Mouse (Mus musculus): ENCODE measurements around the gene Padi4. TPM values are rescaled to one million over a fixed set of nuclear protein-coding genes. Genes with fewer than 3 reads are reported as not detected.

Padi4 gene
- total and polyA plus RNA-seq, 2 experiments, result 0.09 to 0.12 TPM

DNA sequence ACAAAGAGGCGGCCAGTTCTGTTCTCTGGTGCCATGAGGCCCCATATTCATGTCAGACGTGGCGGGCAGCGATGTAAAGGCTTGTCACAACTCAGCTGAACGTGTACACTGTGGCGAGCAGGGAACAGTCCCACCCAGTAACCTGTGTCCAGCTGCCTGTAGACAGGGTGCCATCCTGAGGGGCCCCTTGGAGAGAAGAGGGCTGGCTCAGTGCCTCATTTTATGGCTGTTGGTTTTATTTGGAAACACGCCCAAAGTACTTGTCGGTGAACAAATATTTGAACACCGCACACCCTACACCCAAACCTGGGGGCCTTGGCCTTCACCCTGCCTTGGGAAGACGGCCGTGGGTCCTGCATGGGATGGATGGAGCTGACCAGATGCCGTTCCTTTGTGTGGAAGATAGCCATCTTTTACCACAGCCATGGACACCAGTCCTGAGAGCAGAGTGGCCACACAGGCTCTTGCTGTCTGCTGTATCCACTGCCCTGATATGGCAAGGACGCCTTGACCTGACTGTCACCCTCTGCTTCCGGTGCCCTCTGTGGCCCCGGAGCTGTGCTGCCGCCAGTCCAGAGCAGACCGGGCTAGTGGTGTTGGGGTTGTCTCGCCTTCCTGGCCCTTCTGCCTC, 65.6 kb downstream of the Padi4 start:
- H3K27me3 ChIP-seq (ENCODE audit: control insufficient read depth, insufficient read depth, low read length), result no peaks in the 10 kb centered on the region
- no peak overlapping the region for H3K27ac ChIP-seq (replicated peaks; ENCODE audit: insufficient read depth, low read depth, low read length)
- no peak overlapping the region for H3K9ac ChIP-seq (ENCODE audit: low read depth, low read length)
- WGBS, result 38% methylated on average over 18 of the region's 18 CpGs
- DNase-seq (ENCODE audit: extremely low read depth, low read depth, low spot score), result peak; percentile 34
- no peaks in the 10 kb centered on the region; the same call in 1 of the 2 replicates for H3K36me3 ChIP-seq (ENCODE audit: control insufficient read depth, insufficient read depth, low read length)
- peaks cover 14% of the 10 kb centered on the region for H3K4me1 ChIP-seq (ENCODE audit: control insufficient read depth, insufficient read depth, low read length)
- TF ChIP-seq CTCF (IDR thresholded peaks at IDR 0.05; ENCODE audit: low read depth, low read length), result no peak
- TF ChIP-seq POLR2A (IDR thresholded peaks at IDR 0.05; ENCODE audit: extremely low read depth, insufficient read depth, low read length), result no peak
- no peak overlapping the region for H3K4me3 ChIP-seq (ENCODE audit: insufficient read depth, low read depth, low read length)
- H3K79me2 ChIP-seq (ENCODE audit: control insufficient read depth, insufficient read depth, low read length), result peaks cover 14% of the 10 kb centered on the region

DNA sequence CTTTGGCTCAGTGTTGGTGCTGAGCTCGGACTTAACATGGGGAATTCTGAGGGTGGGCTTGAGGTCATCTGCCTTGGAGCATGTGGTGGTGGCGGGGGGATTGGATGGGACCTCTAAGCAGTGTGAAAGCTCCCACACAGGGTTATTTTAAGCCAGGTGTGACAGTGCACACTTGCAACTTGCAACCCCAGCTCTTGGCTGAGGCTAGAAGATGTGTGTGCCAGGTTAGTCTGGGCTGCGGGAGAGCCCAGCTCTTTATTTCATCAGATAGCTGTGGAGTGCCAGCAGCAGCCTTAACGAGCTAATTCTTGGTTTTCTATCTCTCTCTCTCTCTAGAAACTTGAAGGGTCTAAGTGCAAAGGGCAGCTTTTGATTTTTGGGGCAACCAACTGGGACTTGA, 66.4 kb downstream of the Padi4 start:
- TF ChIP-seq POLR2A (IDR thresholded peaks at IDR 0.05; ENCODE audit: extremely low read depth, insufficient read depth, low read length) (no peak), CTCF (IDR thresholded peaks at IDR 0.05; ENCODE audit: low read depth, low read length) (no peak)
- Histone ChIP-seq H3K27ac (replicated peaks; ENCODE audit: insufficient read depth, low read depth, low read length) (no peak overlapping the region), H3K4me1 (ENCODE audit: control insufficient read depth, insufficient read depth, low read length) (peaks cover 17% of the 10 kb centered on the region), H3K9ac (ENCODE audit: low read depth, low read length) (no peak overlapping the region), H3K27me3 (ENCODE audit: control insufficient read depth, insufficient read depth, low read length) (no peaks in the 10 kb centered on the region), H3K4me3 (ENCODE audit: insufficient read depth, low read depth, low read length) (no peak overlapping the region), H3K36me3 (ENCODE audit: control insufficient read depth, insufficient read depth, low read length) (no peaks in the 10 kb centered on the region; the same call in 1 of the 2 replicates), H3K79me2 (ENCODE audit: control insufficient read depth, insufficient read depth, low read length) (peaks cover 21% of the 10 kb centered on the region)
- DNase-seq (ENCODE audit: extremely low read depth, low read depth, low spot score), result peak; percentile 46
- 49% methylated on average over 4 of the region's 4 CpGs for WGBS

DNA sequence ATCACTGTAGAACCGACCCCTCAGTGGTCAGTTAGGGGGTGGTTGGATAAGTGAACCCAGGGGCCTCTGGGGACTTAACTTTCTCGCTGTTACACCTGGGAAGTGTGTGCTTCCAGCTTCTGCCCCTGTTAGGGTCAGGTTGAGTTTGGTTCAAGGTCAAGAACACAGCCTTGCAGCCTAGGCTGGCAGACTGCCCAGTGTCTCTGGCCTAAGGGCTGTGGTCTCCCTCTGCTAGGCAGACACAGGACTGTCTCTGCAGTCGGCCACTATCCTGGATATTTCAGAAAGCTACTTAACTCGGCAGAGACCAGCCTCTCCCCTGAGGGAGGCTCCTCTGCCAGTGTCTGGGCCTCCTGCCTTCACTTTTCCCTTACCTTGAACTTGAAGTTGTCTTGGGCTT, 69.9 kb downstream of the Padi4 start:
- H3K36me3 ChIP-seq (ENCODE audit: control insufficient read depth, insufficient read depth, low read length), result no peaks in the 10 kb centered on the region

DNA sequence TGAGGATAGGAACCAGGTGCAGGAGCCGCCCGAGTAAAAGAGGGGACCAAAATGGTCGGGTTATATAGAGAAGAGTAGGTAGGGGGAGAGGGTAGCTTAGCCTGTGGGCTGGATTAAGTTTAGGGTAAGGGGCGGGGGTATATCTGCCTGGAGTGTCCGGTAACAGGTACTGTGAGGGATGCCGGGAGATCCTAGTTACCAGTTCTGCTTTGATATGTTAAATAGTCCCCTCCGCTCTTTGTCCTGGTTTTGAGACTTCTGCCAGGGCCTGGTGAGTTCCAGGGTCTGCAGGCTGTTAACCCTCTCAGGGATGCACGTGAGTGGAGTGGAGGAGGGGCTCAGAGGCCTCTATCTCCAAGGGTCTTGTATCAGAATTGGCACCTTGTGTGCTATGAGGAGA, 70.4 kb downstream of the Padi4 start:
- WGBS, result 71% methylated on average over 8 of the region's 8 CpGs
- peaks cover 24% of the 10 kb centered on the region for H3K4me1 ChIP-seq (ENCODE audit: control insufficient read depth, insufficient read depth, low read length)
- H3K4me3 ChIP-seq (ENCODE audit: insufficient read depth, low read depth, low read length), result no peak overlapping the region
- no peak overlapping the region for H3K9ac ChIP-seq (ENCODE audit: low read depth, low read length)
- no peak for DNase-seq (ENCODE audit: extremely low read depth, low read depth, low spot score)
- H3K36me3 ChIP-seq (ENCODE audit: control insufficient read depth, insufficient read depth, low read length), result no peaks in the 10 kb centered on the region
- TF ChIP-seq CTCF (IDR thresholded peaks at IDR 0.05; ENCODE audit: low read depth, low read length) (no peak), POLR2A (IDR thresholded peaks at IDR 0.05; ENCODE audit: extremely low read depth, insufficient read depth, low read length) (no peak)
- H3K79me2 ChIP-seq (ENCODE audit: control insufficient read depth, insufficient read depth, low read length), result peaks cover 21% of the 10 kb centered on the region
- H3K27ac ChIP-seq (replicated peaks; ENCODE audit: insufficient read depth, low read depth, low read length), result no peak overlapping the region
- no peaks in the 10 kb centered on the region for H3K27me3 ChIP-seq (ENCODE audit: control insufficient read depth, insufficient read depth, low read length)

More for the DNA sequence above, 69.9 kb downstream of the Padi4 start:
- Histone ChIP-seq H3K4me1 (ENCODE audit: control insufficient read depth, insufficient read depth, low read length) (peaks cover 26% of the 10 kb centered on the region), H3K27ac (replicated peaks; ENCODE audit: insufficient read depth, low read depth, low read length) (no peak overlapping the region), H3K9ac (ENCODE audit: low read depth, low read length) (no peak overlapping the region), H3K27me3 (ENCODE audit: control insufficient read depth, insufficient read depth, low read length) (no peaks in the 10 kb centered on the region), H3K4me3 (ENCODE audit: insufficient read depth, low read depth, low read length) (no peak overlapping the region), H3K79me2 (ENCODE audit: control insufficient read depth, insufficient read depth, low read length) (peaks cover 21% of the 10 kb centered on the region)
- TF ChIP-seq CTCF (IDR thresholded peaks at IDR 0.05; ENCODE audit: low read depth, low read length), result no peak
- no peak for TF ChIP-seq POLR2A (IDR thresholded peaks at IDR 0.05; ENCODE audit: extremely low read depth, insufficient read depth, low read length)
- 70% methylated on average over 4 of the region's 4 CpGs for whole genome bisulfite sequencing
- no peak for DNase-seq (ENCODE audit: extremely low read depth, low read depth, low spot score)

DNA sequence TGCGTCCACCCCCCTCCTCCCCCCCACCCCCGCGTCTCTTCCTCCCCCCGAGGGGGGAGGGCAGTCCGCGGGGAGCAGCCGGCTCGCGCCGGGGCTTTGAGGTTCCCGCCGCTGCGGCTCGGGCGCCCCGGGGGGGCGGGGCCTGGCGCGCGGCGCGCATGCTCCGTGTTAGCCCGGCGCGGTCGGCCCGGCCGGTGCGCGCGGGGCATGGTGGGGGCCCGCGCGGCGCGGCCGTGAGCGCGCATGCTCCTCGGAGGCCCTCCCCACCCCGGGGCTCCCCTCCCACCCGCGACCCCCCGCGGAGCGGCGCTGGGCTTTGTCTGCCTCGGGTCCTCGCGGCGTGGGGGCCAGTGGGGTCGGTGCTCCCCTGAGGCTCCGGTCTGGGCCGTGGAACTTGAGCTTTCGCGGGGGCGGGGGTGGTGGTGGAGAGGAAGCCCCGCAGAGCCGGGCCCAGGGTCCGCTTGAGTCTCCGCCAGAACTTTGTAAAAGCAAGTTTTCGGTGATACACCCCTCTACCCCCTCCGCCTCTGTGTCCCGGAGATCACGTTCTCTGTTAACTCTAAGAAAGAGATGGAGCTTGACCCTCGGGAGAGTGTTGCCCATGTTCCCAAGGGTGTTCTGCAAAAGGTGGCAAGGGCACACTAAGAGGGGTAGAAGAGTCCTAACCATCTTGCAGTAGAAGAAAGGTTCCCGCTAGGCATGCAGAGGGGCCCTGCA, 71.3 kb downstream of the Padi4 start:
- peak overlapping the region; percentile 75 for H3K4me3 ChIP-seq (ENCODE audit: insufficient read depth, low read depth, low read length)
- TF ChIP-seq CTCF (IDR thresholded peaks at IDR 0.05; ENCODE audit: low read depth, low read length) (no peak), POLR2A (IDR thresholded peaks at IDR 0.05; ENCODE audit: extremely low read depth, insufficient read depth, low read length) (no peak)
- H3K27ac ChIP-seq (replicated peaks; ENCODE audit: insufficient read depth, low read depth, low read length), result no peak overlapping the region
- peak overlapping the region; percentile 92 for H3K9ac ChIP-seq (ENCODE audit: low read depth, low read length)
- H3K79me2 ChIP-seq (ENCODE audit: control insufficient read depth, insufficient read depth, low read length), result peaks cover 21% of the 10 kb centered on the region
- peaks cover 16% of the 10 kb centered on the region for H3K4me1 ChIP-seq (ENCODE audit: control insufficient read depth, insufficient read depth, low read length)
- no peaks in the 10 kb centered on the region for H3K36me3 ChIP-seq (ENCODE audit: control insufficient read depth, insufficient read depth, low read length)
- 3% methylated on average over 59 of the region's 68 CpGs for WGBS
- H3K27me3 ChIP-seq (ENCODE audit: control insufficient read depth, insufficient read depth, low read length), result no peaks in the 10 kb centered on the region
- DNase-seq (ENCODE audit: extremely low read depth, low read depth, low spot score), result no peak
